Mouse (Mus musculus): ENCODE measurements around the gene Ltbp4. TPM values are rescaled to one million over a fixed set of nuclear protein-coding genes. Genes with fewer than 3 reads are reported as not detected.
A peak's percentile ranks its signal among the peaks of the same experiment; 100 is the strongest.

Gene Ltbp4
- polyA plus RNA-seq, 1 experiment from 2014 or later, result 5.8 TPM

DNA sequence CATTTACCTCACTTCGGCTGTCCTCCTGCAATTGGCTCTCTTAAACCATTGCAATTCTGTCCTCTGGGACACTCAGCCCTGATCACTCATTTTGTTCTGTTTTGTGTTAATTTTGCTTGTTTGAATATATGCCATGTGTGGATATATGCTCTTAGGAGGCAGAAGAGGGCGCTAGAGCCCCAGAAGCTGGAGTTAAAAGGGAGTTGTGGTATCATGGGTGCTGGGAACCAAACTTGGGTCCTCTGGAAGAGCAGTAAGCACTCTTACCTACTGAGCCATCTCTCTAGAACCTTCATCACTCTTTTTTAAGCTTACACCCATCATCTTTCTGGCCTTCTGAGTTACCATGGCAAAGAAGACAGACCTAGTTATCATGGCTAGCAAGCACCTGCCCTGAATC lies 21.7 kb upstream of the Ltbp4 start:
- H3K9ac ChIP-seq (ENCODE audit: low read length), result no peak overlapping the region
- H3K4me2 ChIP-seq, result no peak overlapping the region
- no peak overlapping the region for H3K27ac ChIP-seq (ENCODE audit: low read depth, low read length)
- 71% methylated on average over 2 of the region's 2 CpGs for WGBS
- H3K27me3 ChIP-seq (ENCODE audit: control insufficient read depth, insufficient read depth, low read length), result peaks cover 35% of the 10 kb centered on the region
- DNase-seq (ENCODE audit: low spot score, missing footprints) (peak; percentile 19), ATAC-seq (ENCODE audit: low FRiP score) (no peak)
- H3K36me3 ChIP-seq (ENCODE audit: control insufficient read depth, insufficient read depth, low read length), result no peaks in the 10 kb centered on the region
- H3K4me1 ChIP-seq (ENCODE audit: control insufficient read depth, insufficient read depth, low read length), result peaks cover 9% of the 10 kb centered on the region
- no peak overlapping the region for H3K4me3 ChIP-seq (ENCODE audit: low read depth, low read length)
- peaks cover 2% of the 10 kb centered on the region; the same call in 1 of the 2 replicates for H3K9me3 ChIP-seq (ENCODE audit: control insufficient read depth, low read length)

DNA sequence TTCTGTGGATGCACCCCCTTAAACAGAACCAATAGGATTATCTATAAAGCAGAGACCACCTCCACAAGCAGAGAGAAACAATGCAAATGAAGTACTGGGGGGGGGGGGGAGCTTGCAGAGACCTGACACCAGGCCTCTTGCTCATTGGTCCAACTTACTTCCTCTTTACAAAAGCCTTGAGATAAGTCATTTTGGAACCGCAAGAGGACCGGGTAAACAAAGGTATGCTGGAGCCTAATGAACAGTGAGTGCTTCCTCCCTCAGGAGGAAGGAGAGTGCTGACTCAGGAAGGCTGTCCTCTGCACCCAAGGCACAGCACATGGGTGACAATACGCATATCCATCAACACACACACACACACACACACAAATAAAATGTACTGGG lies 20.1 kb upstream of the Ltbp4 start:
- Histone ChIP-seq H3K4me2 (peak overlapping the region; percentile 64; the same call in 1 of the 2 replicates), H3K4me1 (ENCODE audit: control insufficient read depth, insufficient read depth, low read length) (peaks cover 9% of the 10 kb centered on the region), H3K9me3 (ENCODE audit: control insufficient read depth, low read length) (peaks cover 2% of the 10 kb centered on the region; the same call in 1 of the 2 replicates), H3K27ac (ENCODE audit: low read depth, low read length) (no peak overlapping the region), H3K9ac (ENCODE audit: low read length) (no peak overlapping the region), H3K27me3 (ENCODE audit: control insufficient read depth, insufficient read depth, low read length) (peaks cover 21% of the 10 kb centered on the region), H3K36me3 (ENCODE audit: control insufficient read depth, insufficient read depth, low read length) (no peaks in the 10 kb centered on the region), H3K4me3 (ENCODE audit: low read depth, low read length) (no peak overlapping the region)
- ATAC-seq (ENCODE audit: low FRiP score) (no peak), DNase-seq (ENCODE audit: low spot score, missing footprints) (no peak)
- 17% methylated on average over 3 of the region's 3 CpGs for WGBS

DNA sequence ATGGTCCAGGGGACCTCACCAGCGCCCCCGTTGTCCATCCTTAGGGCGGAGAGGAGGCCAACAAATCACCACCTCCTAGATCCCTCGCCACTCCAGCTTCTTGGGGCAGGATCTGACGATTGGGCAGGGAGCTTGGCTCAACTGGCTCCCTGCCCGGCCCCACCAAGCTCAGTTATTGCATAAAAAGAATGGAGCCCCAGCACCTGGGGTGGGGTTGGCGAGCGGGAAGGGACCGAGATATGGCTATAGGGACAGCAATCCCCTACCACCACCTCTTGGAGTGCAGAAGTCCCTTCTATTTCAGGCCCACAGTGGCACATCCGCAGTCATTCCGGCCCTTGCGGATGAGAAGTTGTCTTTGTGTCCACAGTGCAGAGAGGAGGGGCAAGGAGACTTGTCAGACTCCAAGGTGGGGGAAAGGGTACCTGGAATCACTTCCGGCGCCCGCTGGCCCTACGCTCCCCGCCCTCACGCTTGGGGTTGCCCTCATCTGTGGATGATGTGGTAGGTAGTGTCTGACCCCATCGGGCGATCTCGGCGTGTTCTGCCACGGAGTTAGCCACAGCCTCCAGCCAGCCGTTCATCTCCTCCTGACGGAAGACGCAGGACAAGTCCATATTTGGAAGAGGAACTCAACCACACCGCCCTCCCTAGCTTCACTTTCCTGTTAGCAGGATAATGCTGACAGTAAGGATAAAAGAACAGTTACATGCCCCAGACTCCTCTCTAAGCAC lies 19.5 kb upstream of the Ltbp4 start, which contains the start of gene Gm20479:
Gm20479 (minus strand) TSS at position 559 of the 734 bp plus-strand sequence.
- H3K9me3 ChIP-seq (ENCODE audit: control insufficient read depth, low read length), result peaks cover 2% of the 10 kb centered on the region; the same call in 1 of the 2 replicates
- no peaks in the 10 kb centered on the region for H3K36me3 ChIP-seq (ENCODE audit: control insufficient read depth, insufficient read depth, low read length)
- H3K4me2 ChIP-seq, result peak within 1 kb of the TSS; percentile 64
- H3K27ac ChIP-seq (ENCODE audit: low read depth, low read length), result no peak within 1 kb of the TSS
- WGBS, result 6% methylated on average over 27 of the region's 27 CpGs
- peak; percentile 86 for DNase-seq (ENCODE audit: low spot score, missing footprints)
- H3K27me3 ChIP-seq (ENCODE audit: control insufficient read depth, insufficient read depth, low read length), result peaks cover 17% of the 10 kb centered on the region
- H3K9ac ChIP-seq (ENCODE audit: low read length), result peak within 1 kb of the TSS; percentile 38; the same call in 1 of the 2 replicates
- H3K4me1 ChIP-seq (ENCODE audit: control insufficient read depth, insufficient read depth, low read length), result peaks cover 9% of the 10 kb centered on the region
- ATAC-seq (ENCODE audit: low FRiP score), result no peak
- peak within 1 kb of the TSS; percentile 69 for H3K4me3 ChIP-seq (ENCODE audit: low read depth, low read length)

DNA sequence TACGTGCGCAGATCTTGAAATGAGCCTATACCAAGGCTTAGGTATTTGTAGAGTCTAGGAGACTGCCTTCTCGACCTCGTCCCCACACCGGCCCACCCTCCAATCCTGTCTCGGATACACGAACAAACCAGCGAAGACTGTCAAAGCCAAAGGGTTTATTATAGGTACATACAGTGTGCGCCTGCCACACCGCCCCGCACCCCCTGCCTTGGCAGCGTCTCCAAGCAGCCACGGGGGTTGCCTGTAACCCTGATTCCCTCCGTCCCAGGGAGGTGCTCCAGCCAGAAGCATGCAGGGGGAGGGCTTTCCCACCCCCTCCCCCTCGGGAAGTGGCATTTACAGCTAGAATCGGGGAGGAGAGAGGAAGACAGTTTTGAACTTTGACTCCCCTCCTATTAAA lies 18.8 kb upstream of the Ltbp4 start:
- Histone ChIP-seq H3K9ac (ENCODE audit: low read length) (peak overlapping the region; percentile 38; the same call in 1 of the 2 replicates), H3K27ac (ENCODE audit: low read depth, low read length) (no peak overlapping the region)

DNA sequence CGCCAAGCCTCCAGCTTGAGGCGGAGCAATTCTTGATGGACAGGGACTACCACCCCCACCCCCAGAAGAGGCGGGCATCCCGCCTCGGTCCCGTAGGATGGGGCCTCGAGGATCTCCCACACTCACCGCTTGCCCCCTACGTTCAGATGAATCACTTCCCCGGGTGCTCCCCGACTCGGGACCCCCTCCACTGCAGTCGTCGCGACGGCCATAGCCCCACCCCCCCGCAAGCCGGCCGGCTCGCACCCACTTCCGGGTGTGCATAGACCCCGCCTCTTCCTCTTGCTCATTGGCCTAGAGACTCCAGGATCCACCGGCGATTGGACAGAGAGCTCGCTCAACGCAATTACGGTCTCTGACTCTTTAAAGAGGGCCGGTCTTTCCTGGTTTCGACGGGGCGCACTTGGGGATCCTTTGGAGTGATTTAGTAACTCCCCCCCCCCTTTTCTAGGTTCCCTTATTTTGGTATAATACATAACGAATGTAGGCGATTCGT lies 18.3 kb upstream of the Ltbp4 start, which contains the start of gene Shkbp1:
Shkbp1 (minus strand) TSS at position 275 of the 496 bp plus-strand sequence.
- Histone ChIP-seq H3K9ac (ENCODE audit: low read length) (peak within 1 kb of the TSS; percentile 74), H3K4me3 (ENCODE audit: low read depth, low read length) (peak within 1 kb of the TSS; percentile 69), H3K4me2 (peak within 1 kb of the TSS; percentile 64), H3K27me3 (ENCODE audit: control insufficient read depth, insufficient read depth, low read length) (peaks cover 17% of the 10 kb centered on the region), H3K36me3 (ENCODE audit: control insufficient read depth, insufficient read depth, low read length) (no peaks in the 10 kb centered on the region), H3K27ac (ENCODE audit: low read depth, low read length) (no peak within 1 kb of the TSS), H3K9me3 (ENCODE audit: control insufficient read depth, low read length) (peaks cover 2% of the 10 kb centered on the region; the same call in 1 of the 2 replicates), H3K4me1 (ENCODE audit: control insufficient read depth, insufficient read depth, low read length) (peaks cover 9% of the 10 kb centered on the region)
- under 1% methylated on average over 34 of the region's 34 CpGs for WGBS
- peak; percentile 96 for ATAC-seq (ENCODE audit: low FRiP score)
- DNase-seq (ENCODE audit: low spot score, missing footprints), result peak; percentile 97

More for the DNA sequence above, 18.8 kb upstream of the Ltbp4 start:
- Histone ChIP-seq H3K4me2 (peak overlapping the region; percentile 64), H3K4me1 (ENCODE audit: control insufficient read depth, insufficient read depth, low read length) (peaks cover 9% of the 10 kb centered on the region), H3K9me3 (ENCODE audit: control insufficient read depth, low read length) (peaks cover 2% of the 10 kb centered on the region; the same call in 1 of the 2 replicates), H3K4me3 (ENCODE audit: low read depth, low read length) (peak overlapping the region; percentile 69), H3K27me3 (ENCODE audit: control insufficient read depth, insufficient read depth, low read length) (peaks cover 17% of the 10 kb centered on the region), H3K36me3 (ENCODE audit: control insufficient read depth, insufficient read depth, low read length) (no peaks in the 10 kb centered on the region)
- DNase-seq (ENCODE audit: low spot score, missing footprints), result no peak
- ATAC-seq (ENCODE audit: low FRiP score), result peak; percentile 59
- WGBS, result 2% methylated on average over 16 of the region's 16 CpGs

DNA sequence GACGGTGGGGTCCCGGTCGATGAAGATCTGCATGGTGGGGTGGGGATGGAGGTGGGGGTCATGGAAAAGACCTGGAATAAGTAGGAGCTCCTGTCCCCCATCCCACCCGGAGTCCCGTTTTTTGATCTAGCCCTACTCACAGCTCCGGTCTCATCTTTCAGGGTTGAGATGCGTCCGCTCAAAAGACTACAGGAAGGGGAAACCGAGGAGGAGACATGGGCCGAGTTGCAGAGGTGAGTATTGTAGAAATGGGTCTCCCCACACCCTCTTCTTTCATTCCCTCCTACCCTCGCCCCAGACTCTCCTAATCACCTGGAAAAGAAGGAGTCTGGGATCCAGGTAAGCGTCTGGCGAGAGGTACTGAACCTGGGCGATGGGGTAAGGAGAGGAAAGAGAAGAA lies 17.8 kb upstream of the Ltbp4 start:
- Histone ChIP-seq H3K27ac (ENCODE audit: low read depth, low read length) (no peak overlapping the region), H3K4me3 (ENCODE audit: low read depth, low read length) (peak overlapping the region; percentile 69)

DNA sequence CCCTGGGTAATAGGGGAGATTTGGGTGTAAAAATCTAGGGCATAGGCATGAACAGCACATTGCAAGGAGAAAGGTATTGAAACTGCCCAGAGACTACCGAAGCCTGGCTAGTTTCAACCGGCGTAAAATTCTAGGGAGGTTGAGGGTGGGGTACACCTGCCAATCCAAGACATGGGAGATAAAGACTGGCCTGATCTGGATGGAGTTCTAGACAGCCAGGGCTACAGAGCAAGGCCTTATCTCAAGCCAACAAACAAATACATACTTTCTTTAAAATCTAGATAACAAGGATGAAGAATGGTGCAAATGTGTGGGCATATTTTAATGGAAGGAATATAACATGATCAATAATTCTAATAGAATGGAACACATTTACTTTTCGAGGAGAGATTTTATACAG lies 17.3 kb upstream of the Ltbp4 start:
- Histone ChIP-seq H3K4me1 (ENCODE audit: control insufficient read depth, insufficient read depth, low read length) (peaks cover 9% of the 10 kb centered on the region), H3K27me3 (ENCODE audit: control insufficient read depth, insufficient read depth, low read length) (peaks cover 17% of the 10 kb centered on the region), H3K9me3 (ENCODE audit: control insufficient read depth, low read length) (peaks cover 2% of the 10 kb centered on the region; the same call in 1 of the 2 replicates), H3K4me2 (peak overlapping the region; percentile 64), H3K27ac (ENCODE audit: low read depth, low read length) (no peak overlapping the region), H3K4me3 (ENCODE audit: low read depth, low read length) (peak overlapping the region; percentile 69), H3K36me3 (ENCODE audit: control insufficient read depth, insufficient read depth, low read length) (peaks cover 4% of the 10 kb centered on the region; the same call in 1 of the 2 replicates), H3K9ac (ENCODE audit: low read length) (no peak overlapping the region)
- ATAC-seq (ENCODE audit: low FRiP score), result no peak
- DNase-seq (ENCODE audit: low spot score, missing footprints), result peak; percentile 81
- WGBS, result 54% methylated on average over 4 of the region's 4 CpGs

More for the DNA sequence above, 17.8 kb upstream of the Ltbp4 start:
- H3K36me3 ChIP-seq (ENCODE audit: control insufficient read depth, insufficient read depth, low read length), result peaks cover 2% of the 10 kb centered on the region; the same call in 1 of the 2 replicates
- peak overlapping the region; percentile 74 for H3K9ac ChIP-seq (ENCODE audit: low read length)
- H3K4me1 ChIP-seq (ENCODE audit: control insufficient read depth, insufficient read depth, low read length), result peaks cover 9% of the 10 kb centered on the region
- H3K27me3 ChIP-seq (ENCODE audit: control insufficient read depth, insufficient read depth, low read length), result peaks cover 17% of the 10 kb centered on the region
- H3K9me3 ChIP-seq (ENCODE audit: control insufficient read depth, low read length), result peaks cover 2% of the 10 kb centered on the region; the same call in 1 of the 2 replicates
- WGBS, result 9% methylated on average over 12 of the region's 14 CpGs
- ATAC-seq (ENCODE audit: low FRiP score) (peak; percentile 2; the same call in 1 of the 2 replicates), DNase-seq (ENCODE audit: low spot score, missing footprints) (no peak)
- H3K4me2 ChIP-seq, result peak overlapping the region; percentile 64

DNA sequence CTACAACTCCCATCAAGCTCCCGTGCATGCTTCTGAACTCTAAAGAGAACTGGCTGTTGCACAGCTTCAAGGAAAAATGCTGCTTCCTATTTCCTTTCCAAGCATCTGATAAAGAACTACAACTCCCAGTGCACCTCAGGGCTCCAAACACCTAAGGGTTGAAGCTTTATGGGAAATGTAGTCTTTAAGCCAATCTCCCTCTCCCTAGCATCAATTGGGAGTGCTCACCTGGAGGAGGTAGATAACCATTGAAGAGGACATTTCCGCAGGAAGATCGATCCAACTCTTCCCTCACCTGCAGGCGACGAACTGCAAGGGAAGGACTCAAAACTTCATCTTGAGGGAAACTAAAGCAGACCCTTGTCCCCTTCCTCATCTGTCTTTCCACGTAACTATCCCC lies 16.7 kb upstream of the Ltbp4 start:
- no peak for ATAC-seq (ENCODE audit: low FRiP score)
- Histone ChIP-seq H3K4me3 (ENCODE audit: low read depth, low read length) (0 out of 2 replicates have a peak overlapping the region, but pooled peaks have one; percentile 69), H3K9me3 (ENCODE audit: control insufficient read depth, low read length) (peaks cover under 1% of the 10 kb centered on the region; the same call in 1 of the 2 replicates), H3K27me3 (ENCODE audit: control insufficient read depth, insufficient read depth, low read length) (peaks cover 17% of the 10 kb centered on the region), H3K9ac (ENCODE audit: low read length) (no peak overlapping the region), H3K27ac (ENCODE audit: low read depth, low read length) (no peak overlapping the region), H3K36me3 (ENCODE audit: control insufficient read depth, insufficient read depth, low read length) (peaks cover 4% of the 10 kb centered on the region; the same call in 1 of the 2 replicates), H3K4me1 (ENCODE audit: control insufficient read depth, insufficient read depth, low read length) (peaks cover 9% of the 10 kb centered on the region), H3K4me2 (peak overlapping the region; percentile 64)
- WGBS, result 32% methylated on average over 6 of the region's 6 CpGs
- DNase-seq (ENCODE audit: low spot score, missing footprints), result peak; percentile 82

DNA sequence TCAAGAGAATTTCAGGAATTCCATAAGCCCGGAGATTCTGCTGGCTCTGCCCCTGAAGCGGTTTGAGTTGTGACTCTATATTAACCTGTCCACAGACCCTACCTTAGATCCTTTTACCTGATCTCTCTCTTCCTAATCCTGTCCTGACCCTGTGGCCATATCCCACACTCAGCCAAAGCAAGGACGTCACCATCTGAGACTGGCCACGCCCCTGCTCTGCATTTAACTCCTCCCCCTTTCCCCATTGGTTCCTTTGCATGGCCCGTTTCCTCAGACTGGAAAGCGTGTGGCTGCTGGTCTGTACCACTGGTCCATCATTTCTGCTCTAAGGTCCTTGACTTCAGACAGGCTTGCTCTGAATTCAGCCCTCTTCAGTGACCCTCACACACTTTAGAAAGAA lies 8.0 kb upstream of the Ltbp4 start:
- H3K4me2 ChIP-seq, result no peak overlapping the region
- no peaks in the 10 kb centered on the region for H3K4me1 ChIP-seq (ENCODE audit: control insufficient read depth, insufficient read depth, low read length)
- no peaks in the 10 kb centered on the region for H3K27me3 ChIP-seq (ENCODE audit: control insufficient read depth, insufficient read depth, low read length)
- no peaks in the 10 kb centered on the region for H3K9me3 ChIP-seq (ENCODE audit: control insufficient read depth, low read length)
- H3K27ac ChIP-seq (ENCODE audit: low read depth, low read length), result no peak overlapping the region
- peaks cover 11% of the 10 kb centered on the region; the same call in 1 of the 2 replicates for H3K36me3 ChIP-seq (ENCODE audit: control insufficient read depth, insufficient read depth, low read length)
- WGBS, result 20% methylated on average over 6 of the region's 6 CpGs
- no peak overlapping the region for H3K9ac ChIP-seq (ENCODE audit: low read length)
- H3K4me3 ChIP-seq (ENCODE audit: low read depth, low read length), result no peak overlapping the region
- ATAC-seq (ENCODE audit: low FRiP score) (no peak), DNase-seq (ENCODE audit: low spot score, missing footprints) (no peak)

All from midbrain, embryonic 11.5 days (tissue).